Mouse (Mus musculus): ENCODE results near the gene Pih1h3b. TPM values are rescaled to one million over a fixed set of nuclear protein-coding genes. Genes with fewer than 3 reads are reported as not detected.

The Pih1h3b gene
- total RNA-seq (2017), result not detected in 2 replicates

DNA sequence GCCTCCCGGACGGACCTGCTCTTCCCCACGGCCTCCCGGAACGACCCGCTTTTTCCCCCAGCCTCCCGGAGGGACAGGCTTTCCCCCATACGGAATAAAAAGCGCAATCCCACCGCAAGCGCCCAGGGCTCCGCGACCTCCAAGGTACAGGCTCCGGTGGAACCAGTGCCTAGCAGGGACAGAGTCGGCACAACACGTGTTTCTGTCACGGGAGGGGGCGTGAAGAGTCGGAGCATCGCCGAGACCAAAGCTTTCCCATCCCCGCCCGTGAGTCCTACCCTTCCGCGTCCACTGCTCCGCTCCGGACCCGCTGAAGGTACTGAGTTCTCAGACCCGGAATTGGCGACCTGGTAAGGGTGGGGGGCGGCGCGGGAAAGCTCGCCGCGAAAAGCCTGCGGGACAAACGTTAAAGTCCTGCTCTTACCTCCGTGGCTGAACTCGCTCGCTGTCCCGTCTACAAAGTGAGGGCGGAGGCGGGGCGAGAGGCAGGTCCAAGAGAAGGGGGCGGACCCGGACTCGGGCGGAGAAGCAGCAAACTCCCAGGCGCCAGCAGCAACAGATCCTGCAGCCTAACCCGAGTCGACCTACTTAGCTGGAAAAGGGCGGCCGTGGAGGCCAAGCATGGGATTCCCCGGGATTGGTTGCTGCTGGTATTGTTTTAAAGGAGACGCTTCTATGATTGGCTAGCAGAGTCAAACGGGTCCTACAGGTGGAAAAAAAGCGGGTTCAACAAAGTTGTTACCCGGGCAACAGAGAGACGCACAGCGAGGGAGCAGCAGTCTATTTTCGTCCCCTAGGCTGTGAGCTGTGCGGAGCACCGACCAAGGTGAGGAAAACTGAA, at the start of gene Pih1h3b, which contains the start of gene Nup62cl:
TSS of gene Pih1h3b (plus strand) at position 745 of the 841 bp plus-strand sequence.
TSS of gene Nup62cl (minus strand) at position 578 of the 841 bp plus-strand sequence.
- ATAC-seq (replicated peaks; ENCODE audit: low read depth, poor library complexity, severe bottlenecking), result peak; percentile 93

DNA sequence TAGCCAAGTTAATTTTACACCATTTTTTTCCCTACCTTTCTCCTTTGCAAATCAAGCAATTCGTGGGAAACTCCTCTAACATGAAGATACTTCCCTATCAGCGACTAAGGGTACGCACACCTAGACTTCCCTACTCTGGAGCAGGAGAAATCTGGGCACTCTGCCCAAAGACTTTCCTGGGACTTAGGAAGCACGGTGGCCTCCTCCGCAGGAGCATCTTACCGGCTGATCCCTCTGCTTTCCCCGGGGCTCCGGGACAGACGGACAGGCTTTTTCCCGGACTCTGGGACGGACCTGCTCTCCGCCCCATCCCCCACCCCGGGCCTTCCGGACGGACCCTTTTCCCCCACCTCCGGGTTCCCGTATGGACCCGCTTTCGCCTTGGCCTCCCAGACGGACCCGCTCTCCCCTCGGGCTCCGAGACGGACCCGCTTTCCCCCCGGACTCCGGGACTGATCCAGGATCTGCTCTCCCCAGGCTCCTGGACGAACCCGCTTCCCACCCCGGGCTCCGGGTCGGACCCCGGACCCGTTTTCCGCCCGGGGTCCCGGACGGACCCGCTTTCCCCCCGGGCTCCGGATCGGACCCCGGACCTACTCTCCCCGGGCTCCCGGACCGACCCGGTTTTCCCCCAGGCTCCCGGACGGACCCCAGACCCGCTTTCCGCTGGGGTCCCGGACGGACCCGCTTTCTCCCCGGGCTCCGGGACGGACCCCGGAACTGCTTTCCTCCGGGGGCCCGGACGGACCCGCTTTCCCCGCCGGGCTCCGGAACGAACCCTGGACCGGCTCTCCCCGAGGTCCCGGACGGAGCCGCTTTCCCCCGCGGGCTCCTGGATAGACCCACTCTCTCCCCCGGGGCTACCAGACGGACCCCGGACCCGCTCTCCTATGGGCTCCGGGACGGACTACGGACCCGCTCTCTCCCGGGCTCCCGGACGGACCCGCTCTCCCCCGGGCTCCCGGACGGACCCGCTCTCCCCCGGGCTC, 1.5 kb upstream of the Pih1h3b start:
- no peak for ATAC-seq (replicated peaks; ENCODE audit: low read depth, poor library complexity, severe bottlenecking)

DNA sequence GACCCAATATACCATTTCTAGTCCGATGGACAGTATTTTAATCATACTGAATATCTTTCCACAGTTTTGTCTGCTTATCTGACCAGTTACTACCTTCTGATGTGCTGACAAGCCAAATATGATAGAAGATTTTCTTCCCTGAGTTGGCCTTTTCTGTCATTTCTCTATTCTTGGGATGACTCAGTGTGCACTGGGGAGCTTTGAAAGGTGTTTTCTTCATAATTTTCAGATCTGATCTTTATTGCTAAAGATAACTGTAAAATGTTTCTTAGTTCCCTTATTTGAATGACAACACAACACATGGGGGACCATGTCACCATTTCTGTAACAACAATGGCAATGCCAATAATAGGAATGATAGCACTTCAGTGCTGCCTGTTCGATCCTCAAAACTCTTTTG, 19.9 kb downstream of the Pih1h3b start:
- no peak for ATAC-seq (replicated peaks; ENCODE audit: low read depth, poor library complexity, severe bottlenecking)

DNA sequence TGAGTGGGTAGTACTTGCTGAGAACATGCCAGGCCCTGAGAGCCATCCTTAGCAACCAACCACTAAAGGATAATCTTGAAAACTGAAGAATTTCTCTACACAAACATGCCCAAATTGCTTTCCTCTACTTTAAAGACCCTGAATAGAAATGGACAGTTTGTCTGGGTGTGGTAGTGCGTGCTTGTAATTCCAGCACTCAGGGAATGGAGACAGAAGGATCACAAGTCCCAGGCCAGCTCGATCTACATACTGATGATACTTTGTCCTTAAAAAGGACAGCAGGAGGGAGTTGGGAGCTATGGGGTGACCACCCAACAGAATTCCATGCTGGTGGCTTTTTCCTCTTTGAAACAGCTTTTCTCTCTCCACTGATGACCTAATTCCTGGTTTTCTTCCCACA, 31.4 kb downstream of the Pih1h3b start:
- no peak for ATAC-seq (replicated peaks; ENCODE audit: low read depth, poor library complexity, severe bottlenecking)

Other genes starting within 250 kb of the Pih1h3b start
- 3.1 and 3.7 TPM in 2 replicates for gene Morc4, start 191.2 kb upstream of the Pih1h3b start, total RNA-seq (2017)
- 15.2 and 17.8 TPM in 2 replicates for gene Rbm41, start 64.3 kb upstream of the Pih1h3b start, total RNA-seq (2017)
- not detected in 2 replicates for gene Nup62cl, start 167 bp upstream of the Pih1h3b start, total RNA-seq (2017)